Mouse (Mus musculus) hindbrain, embryonic 10.5 days (tissue): ENCODE measurements around the gene Dppa3. TPM values are rescaled to one million over a fixed set of nuclear protein-coding genes. Genes with fewer than 3 reads are reported as not detected.

Experiments used
- DNase-seq: peaks from one replicate; pipeline ENCODE4 v3.0.0-alpha.2; 2017; ENCODE audit warnings: low spot score
- H3K27ac ChIP-seq: fragments of 300-500 bp; sonication (generic); 2 replicates; pipeline ENCODE4 v1.5.1; 2016; ENCODE audit warnings: mild to moderate bottlenecking, moderate library complexity
- H3K27me3 ChIP-seq: fragments of 300-500 bp; sonication (generic); 2 replicates; pipeline ENCODE4 v1.6.1; 2016; ENCODE audit warnings: mild to moderate bottlenecking; ENCODE audit not compliant: poor library complexity, insufficient read depth, severe bottlenecking
- H3K36me3 ChIP-seq: fragments of 300-500 bp; sonication (generic); 2 replicates; pipeline ENCODE4 v1.6.1; 2016; ENCODE audit warnings: mild to moderate bottlenecking, moderate library complexity
- H3K4me1 ChIP-seq: fragments of 300-500 bp; sonication (generic); replicated peaks from 2 replicates; pipeline ENCODE4 v1.6.1; 2016; ENCODE audit warnings: mild to moderate bottlenecking
- H3K4me3 ChIP-seq: fragments of 300-500 bp; sonication (generic); 2 replicates; pipeline ENCODE4 v1.5.1; 2016; ENCODE audit warnings: mild to moderate bottlenecking, moderate library complexity
- H3K9me3 ChIP-seq: fragments of 300-500 bp; sonication (generic); 2 replicates; pipeline ENCODE4 v1.6.1; 2016; ENCODE audit warnings: mild to moderate bottlenecking, moderate library complexity
- WGBS: fragments of 180-500 bp; shearing (Covaris S2); methylation state at CpG from one replicate; pipeline ENCODE4 v1.1.7; 2016; 5-methylcytosine and 5-hydroxymethylcytosine counted together
- polyA plus RNA-seq: library from polyadenylated mRNA; unstranded; fragments of >200 nt; fragmentation: Nextera tagmentation; extraction: Ambion mirVana; gene quantifications from 2 replicates; pipeline ENCODE4 v1.2.1, GENCODE M21; 2016

Gene Dppa3
- polyA plus RNA-seq, 1 experiment from 2014 or later = not detected

GRCm38 (mm10) chr6:122660601-122661379 lies 34.6 kb downstream of the Dppa3 start:
- Histone ChIP-seq H3K27me3 (peaks cover 27% of the 10 kb centered on the region), H3K4me3 (no peak overlapping the region), H3K36me3 (no peaks in the 10 kb centered on the region), H3K9me3 (no peaks in the 10 kb centered on the region), H3K27ac (no peak overlapping the region), H3K4me1 (0 out of 2 replicates have a peak, but pooled peaks cover 3% of the 10 kb centered on the region)
- 41% methylated on average over 8 of the region's 8 CpGs for WGBS
- peak; percentile 39 for DNase-seq

GRCm38 (mm10) chr6:122662551-122663264 lies 36.5 kb downstream of the Dppa3 start:
- Histone ChIP-seq H3K9me3 (no peaks in the 10 kb centered on the region), H3K36me3 (no peaks in the 10 kb centered on the region), H3K4me1 (peaks cover 5% of the 10 kb centered on the region; the same call in 1 of the 2 replicates), H3K4me3 (no peak overlapping the region), H3K27me3 (peaks cover 27% of the 10 kb centered on the region), H3K27ac (no peak overlapping the region)
- no peak for DNase-seq
- WGBS = 40% methylated on average over 22 of the region's 22 CpGs

- H3K27me3 ChIP-seq = peaks cover 27% of the 10 kb centered on the region
- 50% methylated on average over 14 of the region's 14 CpGs for WGBS
- peaks cover 7% of the 10 kb centered on the region; the same call in 1 of the 2 replicates for H3K4me1 ChIP-seq
- DNase-seq = no peak
- H3K27ac ChIP-seq = no peak overlapping the region
- no peak overlapping the region for H3K4me3 ChIP-seq
- no peaks in the 10 kb centered on the region for H3K36me3 ChIP-seq
- no peaks in the 10 kb centered on the region for H3K9me3 ChIP-seq
Measured at GRCm38 (mm10) chr6:122663596-122664206, 37.5 kb downstream of the Dppa3 start.

GRCm38 (mm10) chr6:122665866-122666265 lies 39.7 kb downstream of the Dppa3 start:
- Histone ChIP-seq H3K9me3 (no peaks in the 10 kb centered on the region), H3K4me1 (peaks cover 13% of the 10 kb centered on the region), H3K27me3 (peaks cover 27% of the 10 kb centered on the region), H3K27ac (no peak overlapping the region), H3K4me3 (no peak overlapping the region), H3K36me3 (no peaks in the 10 kb centered on the region)
- no peak for DNase-seq
- 87% methylated on average over 7 of the region's 7 CpGs for WGBS

GRCm38 (mm10) chr6:122667715-122668114 lies 41.5 kb downstream of the Dppa3 start:
- WGBS = 70% methylated on average over 5 of the region's 5 CpGs
- H3K27ac ChIP-seq = no peak overlapping the region
- peaks cover 9% of the 10 kb centered on the region for H3K27me3 ChIP-seq
- no peak for DNase-seq
- no peaks in the 10 kb centered on the region for H3K36me3 ChIP-seq
- peaks cover 13% of the 10 kb centered on the region for H3K4me1 ChIP-seq
- H3K4me3 ChIP-seq = no peak overlapping the region
- no peaks in the 10 kb centered on the region for H3K9me3 ChIP-seq

GRCm38 (mm10) chr6:122668823-122669222 lies 42.6 kb downstream of the Dppa3 start:
- Histone ChIP-seq H3K4me1 (peaks cover 10% of the 10 kb centered on the region), H3K36me3 (no peaks in the 10 kb centered on the region), H3K9me3 (no peaks in the 10 kb centered on the region), H3K27me3 (no peaks in the 10 kb centered on the region), H3K27ac (no peak overlapping the region), H3K4me3 (no peak overlapping the region)
- WGBS = 81% methylated on average over 5 of the region's 5 CpGs
- no peak for DNase-seq

GRCm38 (mm10) chr6:122669406-122670200 lies 43.4 kb downstream of the Dppa3 start:
- DNase-seq = peak; percentile 96

GRCm38 (mm10) chr6:122670201-122670551 lies 44.0 kb downstream of the Dppa3 start:
- H3K4me3 ChIP-seq = peak overlapping the region; percentile 54
- DNase-seq = peak; percentile 39
- no peaks in the 10 kb centered on the region for H3K27me3 ChIP-seq
- no peaks in the 10 kb centered on the region for H3K36me3 ChIP-seq
- H3K9me3 ChIP-seq = no peaks in the 10 kb centered on the region
- H3K27ac ChIP-seq = peak overlapping the region; percentile 80
- peaks cover 10% of the 10 kb centered on the region for H3K4me1 ChIP-seq
- 27% methylated on average over 10 of the region's 10 CpGs for WGBS

More at GRCm38 (mm10) chr6:122669406-122670200, 43.4 kb downstream of the Dppa3 start:
- Histone ChIP-seq H3K36me3 (no peaks in the 10 kb centered on the region), H3K27ac (peak overlapping the region; percentile 80), H3K4me1 (peaks cover 10% of the 10 kb centered on the region), H3K9me3 (no peaks in the 10 kb centered on the region), H3K4me3 (peak overlapping the region; percentile 54), H3K27me3 (no peaks in the 10 kb centered on the region)
- WGBS = 8% methylated on average over 19 of the region's 19 CpGs

GRCm38 (mm10) chr6:122670841-122671240 lies 44.6 kb downstream of the Dppa3 start:
- H3K27me3 ChIP-seq = no peaks in the 10 kb centered on the region
- no peaks in the 10 kb centered on the region for H3K36me3 ChIP-seq
- WGBS = 90% methylated on average over 4 of the region's 4 CpGs
- DNase-seq = no peak
- H3K4me1 ChIP-seq = peaks cover 10% of the 10 kb centered on the region
- no peak overlapping the region for H3K4me3 ChIP-seq
- H3K27ac ChIP-seq = no peak overlapping the region
- H3K9me3 ChIP-seq = no peaks in the 10 kb centered on the region

GRCm38 (mm10) chr6:122672746-122673145 lies 46.5 kb downstream of the Dppa3 start:
- H3K27me3 ChIP-seq = no peaks in the 10 kb centered on the region
- H3K4me1 ChIP-seq = peaks cover 7% of the 10 kb centered on the region
- 71% methylated on average over 8 of the region's 8 CpGs for WGBS

More at GRCm38 (mm10) chr6:122672746-122673145, 46.5 kb downstream of the Dppa3 start:
- no peak for DNase-seq
- H3K36me3 ChIP-seq = no peaks in the 10 kb centered on the region
- H3K9me3 ChIP-seq = no peaks in the 10 kb centered on the region
- H3K4me3 ChIP-seq = no peak overlapping the region
- no peak overlapping the region for H3K27ac ChIP-seq
